Mouse (Mus musculus) ES-Bruce4 (cell line): ENCODE data around the gene Hmcn2. TPM values are rescaled to one million over a fixed set of nuclear protein-coding genes. Genes with fewer than 3 reads are reported as not detected.

Source experiments
- H3K27ac ChIP-seq: 2 replicates; pipeline ENCODE4 v1.5.1; 2012; ENCODE audit warnings: low read length, inconsistent platforms; ENCODE audit not compliant: insufficient read depth
- H3K27me3 ChIP-seq: 2 replicates; pipeline ENCODE4 v1.6.1; 2012; ENCODE audit warnings: mild to moderate bottlenecking, low read length, inconsistent platforms; ENCODE audit not compliant: control insufficient read depth, poor library complexity, insufficient read depth, severe bottlenecking
- H3K36me3 ChIP-seq: 2 replicates; pipeline ENCODE4 v1.6.1; 2012; ENCODE audit warnings: inconsistent platforms, mild to moderate bottlenecking, low read length, moderate library complexity; ENCODE audit not compliant: control insufficient read depth, poor library complexity, insufficient read depth, severe bottlenecking
- H3K4me1 ChIP-seq: one replicate; pipeline ENCODE4 v1.8.1; 2011; ENCODE audit warnings: low read length; ENCODE audit not compliant: control insufficient read depth, insufficient read depth
- H3K4me3 ChIP-seq: 2 replicates; pipeline ENCODE4 v1.5.1; 2011; ENCODE audit warnings: low read depth, mild to moderate bottlenecking, low read length
- H3K9ac ChIP-seq: 2 replicates; pipeline ENCODE4 v1.6.1; 2012; ENCODE audit warnings: low read depth, mild to moderate bottlenecking, inconsistent platforms; ENCODE audit not compliant: poor library complexity, severe bottlenecking
- H3K9me3 ChIP-seq: replicated peaks from 2 replicates; pipeline ENCODE4 v1.6.1; 2012; ENCODE audit warnings: mild to moderate bottlenecking, low read length, inconsistent platforms; ENCODE audit not compliant: control insufficient read depth, poor library complexity, insufficient read depth, severe bottlenecking
- CTCF ChIP-seq: IDR thresholded peaks from one replicate; pipeline ENCODE4 v1.8.1; 2011; ENCODE audit warnings: low read depth, low read length
- EP300 ChIP-seq: IDR thresholded peaks from 2 replicates; pipeline ENCODE4 v1.6.1; 2011; ENCODE audit warnings: low read depth, low read length; ENCODE audit not compliant: insufficient read depth
- POLR2A ChIP-seq: IDR thresholded peaks from one replicate; pipeline ENCODE4 v1.8.1; 2011; ENCODE audit warnings: low read length; ENCODE audit not compliant: insufficient read depth
- polyA plus RNA-seq: library from polyadenylated mRNA; stranded (reverse); fragments of >200 nt; gene quantifications from 2 replicates; pipeline ENCODE4 v1.2.4, GENCODE M21; 2011; ENCODE audit warnings: low read depth; ENCODE audit not compliant: missing spikeins, insufficient read depth, insufficient read length

The Hmcn2 gene
- polyA plus RNA-seq, 1 experiment, result 2.9 TPM

- Histone ChIP-seq H3K4me3 (peak overlapping the region; percentile 9; the same call in 1 of the 2 replicates), H3K9ac (no peak overlapping the region), H3K4me1 (peaks cover 2% of the 10 kb centered on the region), H3K9me3 (no peaks in the 10 kb centered on the region), H3K36me3 (no peaks in the 10 kb centered on the region), H3K27me3 (no peaks in the 10 kb centered on the region), H3K27ac (no peak overlapping the region)
- TF ChIP-seq POLR2A (no peak), CTCF (no peak), EP300 (no peak)
These were observed 147.8 kb downstream of the Hmcn2 start for GRCm38 (mm10) chr2:31462051-31462450.

- no peaks in the 10 kb centered on the region for H3K27me3 ChIP-seq
- H3K4me1 ChIP-seq, result peaks cover 2% of the 10 kb centered on the region
- H3K4me3 ChIP-seq, result no peak overlapping the region
- no peaks in the 10 kb centered on the region for H3K36me3 ChIP-seq
- H3K9me3 ChIP-seq, result no peaks in the 10 kb centered on the region
- H3K9ac ChIP-seq, result no peak overlapping the region
- H3K27ac ChIP-seq, result no peak overlapping the region
- TF ChIP-seq EP300 (no peak), POLR2A (no peak), CTCF (no peak)
These were observed 149.0 kb downstream of the Hmcn2 start for GRCm38 (mm10) chr2:31463253-31463652.

GRCm38 (mm10) chr2:31463696-31464528, 149.7 kb downstream of the Hmcn2 start:
- peaks cover under 1% of the 10 kb centered on the region for H3K4me1 ChIP-seq
- no peak for TF ChIP-seq CTCF
- no peak for TF ChIP-seq EP300
- TF ChIP-seq POLR2A, result no peak
- H3K27ac ChIP-seq, result no peak overlapping the region
- no peak overlapping the region for H3K4me3 ChIP-seq
- no peaks in the 10 kb centered on the region for H3K36me3 ChIP-seq
- no peaks in the 10 kb centered on the region for H3K9me3 ChIP-seq
- H3K9ac ChIP-seq, result no peak overlapping the region
- H3K27me3 ChIP-seq, result no peaks in the 10 kb centered on the region

- Histone ChIP-seq H3K36me3 (no peaks in the 10 kb centered on the region), H3K27ac (no peak overlapping the region), H3K9me3 (no peaks in the 10 kb centered on the region), H3K27me3 (no peaks in the 10 kb centered on the region), H3K4me1 (peaks cover 2% of the 10 kb centered on the region), H3K9ac (no peak overlapping the region), H3K4me3 (no peak overlapping the region)
- TF ChIP-seq POLR2A (no peak), EP300 (no peak), CTCF (no peak)
These were observed 150.3 kb downstream of the Hmcn2 start for GRCm38 (mm10) chr2:31464529-31464910.

GRCm38 (mm10) chr2:31467457-31467856, 153.2 kb downstream of the Hmcn2 start:
- no peak overlapping the region for H3K27ac ChIP-seq
- no peaks in the 10 kb centered on the region for H3K27me3 ChIP-seq
- H3K9ac ChIP-seq, result no peak overlapping the region

GRCm38 (mm10) chr2:31468857-31469256, 154.6 kb downstream of the Hmcn2 start:
- H3K36me3 ChIP-seq, result no peaks in the 10 kb centered on the region
- TF ChIP-seq CTCF (no peak), EP300 (no peak), POLR2A (no peak)
- no peak overlapping the region for H3K27ac ChIP-seq
- H3K4me3 ChIP-seq, result no peak overlapping the region
- H3K27me3 ChIP-seq, result no peaks in the 10 kb centered on the region
- no peaks in the 10 kb centered on the region for H3K9me3 ChIP-seq
- peaks cover 2% of the 10 kb centered on the region for H3K4me1 ChIP-seq
- H3K9ac ChIP-seq, result peak overlapping the region; percentile 43; the same call in 1 of the 2 replicates

More at GRCm38 (mm10) chr2:31467457-31467856, 153.2 kb downstream of the Hmcn2 start:
- H3K4me1 ChIP-seq, result peaks cover 2% of the 10 kb centered on the region
- TF ChIP-seq EP300 (no peak), CTCF (no peak), POLR2A (no peak)
- H3K9me3 ChIP-seq, result no peaks in the 10 kb centered on the region
- no peaks in the 10 kb centered on the region for H3K36me3 ChIP-seq
- no peak overlapping the region for H3K4me3 ChIP-seq
